Mouse (Mus musculus) erythroblast, embryonic 14.5 days (primary cell): ENCODE measurements around the gene Il17rd. TPM values are rescaled to one million over a fixed set of nuclear protein-coding genes. Genes with fewer than 3 reads are reported as not detected.

Source experiments
- H3K27me3 ChIP-seq: 2 replicates; pipeline ENCODE4 v1.6.1; 2012; ENCODE audit warnings: inconsistent platforms; ENCODE audit not compliant: control insufficient read depth
- H3K36me3 ChIP-seq: 2 replicates; pipeline ENCODE4 v1.6.1; 2012; ENCODE audit warnings: mild to moderate bottlenecking, inconsistent platforms; ENCODE audit not compliant: control insufficient read depth
- H3K4me1 ChIP-seq: 2 replicates; pipeline ENCODE4 v1.6.1; 2012; ENCODE audit warnings: inconsistent platforms; ENCODE audit not compliant: control insufficient read depth
- H3K4me3 ChIP-seq: replicated peaks from 2 replicates; pipeline ENCODE3; 2012; ENCODE audit warnings: moderate library complexity, mild to moderate bottlenecking, inconsistent platforms
- H3K9me3 ChIP-seq: 2 replicates; pipeline ENCODE4 v1.6.1; 2012; ENCODE audit warnings: low read length, inconsistent platforms, mixed read lengths; ENCODE audit not compliant: control insufficient read depth
- GATA1 ChIP-seq: IDR thresholded peaks from 2 replicates; pipeline ENCODE4 v1.6.1; 2012; ENCODE audit warnings: low read length, inconsistent platforms, mixed read lengths
- TAL1 ChIP-seq: IDR thresholded peaks from 3 replicates; pipeline ENCODE4 v1.6.1; 2012; ENCODE audit warnings: low read length, inconsistent platforms, mixed read lengths
- polyA plus RNA-seq: library from polyadenylated mRNA; stranded (reverse); fragments of >175 nt; gene quantifications from 2 replicates; pipeline ENCODE4 v1.2.3, GENCODE M21; 2012

The Il17rd gene
- polyA plus RNA-seq, result 0.02 TPM in 1 of 2 replicates, not detected in the other

GRCm38 (mm10) chr14:27038783-27039182 is at the start of gene Il17rd:
TSS of gene Il17rd (plus strand) at chr14:27038941.
- no peaks in the 10 kb centered on the region; the same call in 1 of the 2 replicates for H3K9me3 ChIP-seq
- H3K4me1 ChIP-seq, result peaks cover 7% of the 10 kb centered on the region
- H3K27me3 ChIP-seq, result peaks cover 61% of the 10 kb centered on the region
- TF ChIP-seq GATA1 (no peak), TAL1 (no peak)
- H3K36me3 ChIP-seq, result no peaks in the 10 kb centered on the region
- peak within 1 kb of the TSS; percentile 54 for H3K4me3 ChIP-seq

- no peaks in the 10 kb centered on the region for H3K36me3 ChIP-seq
- TF ChIP-seq TAL1 (no peak), GATA1 (no peak)
- H3K4me1 ChIP-seq, result peaks cover 7% of the 10 kb centered on the region
- H3K4me3 ChIP-seq, result no peak overlapping the region
- no peaks in the 10 kb centered on the region for H3K9me3 ChIP-seq
- no peaks in the 10 kb centered on the region for H3K27me3 ChIP-seq
Observed at GRCm38 (mm10) chr14:26991622-26992021, 47.1 kb upstream of the Il17rd start.

GRCm38 (mm10) chr14:26993427-26993826 is 45.3 kb upstream of the Il17rd start:
- no peak overlapping the region for H3K4me3 ChIP-seq
- no peaks in the 10 kb centered on the region for H3K27me3 ChIP-seq
- H3K4me1 ChIP-seq, result peaks cover 8% of the 10 kb centered on the region
- no peaks in the 10 kb centered on the region for H3K36me3 ChIP-seq
- H3K9me3 ChIP-seq, result no peaks in the 10 kb centered on the region
- no peak for TF ChIP-seq GATA1
- TF ChIP-seq TAL1, result no peak

GRCm38 (mm10) chr14:26994211-26994741 is 44.5 kb upstream of the Il17rd start, which contains the start of gene Hesx1:
TSS of gene Hesx1 (plus strand) at chr14:26994416.
- Histone ChIP-seq H3K36me3 (no peaks in the 10 kb centered on the region), H3K27me3 (no peaks in the 10 kb centered on the region), H3K4me3 (peak within 1 kb of the TSS; percentile 28), H3K9me3 (no peaks in the 10 kb centered on the region), H3K4me1 (peaks cover 11% of the 10 kb centered on the region)
- no peak for TF ChIP-seq GATA1
- TF ChIP-seq TAL1, result no peak

GRCm38 (mm10) chr14:26996257-26996656 is 42.5 kb upstream of the Il17rd start:
- Histone ChIP-seq H3K4me1 (peaks cover 25% of the 10 kb centered on the region), H3K36me3 (no peaks in the 10 kb centered on the region), H3K9me3 (no peaks in the 10 kb centered on the region), H3K4me3 (no peak overlapping the region), H3K27me3 (no peaks in the 10 kb centered on the region)
- TF ChIP-seq GATA1, result no peak
- TF ChIP-seq TAL1, result no peak

GRCm38 (mm10) chr14:27000386-27000785 is 38.4 kb upstream of the Il17rd start:
- no peaks in the 10 kb centered on the region for H3K9me3 ChIP-seq
- H3K4me1 ChIP-seq, result peaks cover 20% of the 10 kb centered on the region
- H3K4me3 ChIP-seq, result peak overlapping the region; percentile 61
- no peaks in the 10 kb centered on the region; the same call in 1 of the 2 replicates for H3K36me3 ChIP-seq
- no peak for TF ChIP-seq GATA1
- no peak for TF ChIP-seq TAL1
- no peaks in the 10 kb centered on the region for H3K27me3 ChIP-seq

- Histone ChIP-seq H3K27me3 (no peaks in the 10 kb centered on the region), H3K36me3 (no peaks in the 10 kb centered on the region; the same call in 1 of the 2 replicates), H3K4me3 (no peak overlapping the region), H3K4me1 (peaks cover 16% of the 10 kb centered on the region), H3K9me3 (no peaks in the 10 kb centered on the region)
- TF ChIP-seq GATA1 (no peak), TAL1 (no peak)
Observed at GRCm38 (mm10) chr14:27004906-27005305, 33.8 kb upstream of the Il17rd start.

GRCm38 (mm10) chr14:27005937-27006336 is 32.8 kb upstream of the Il17rd start:
- H3K27me3 ChIP-seq, result no peaks in the 10 kb centered on the region
- no peaks in the 10 kb centered on the region; the same call in 1 of the 2 replicates for H3K36me3 ChIP-seq
- H3K4me3 ChIP-seq, result no peak overlapping the region
- H3K9me3 ChIP-seq, result no peaks in the 10 kb centered on the region
- TF ChIP-seq GATA1 (no peak), TAL1 (no peak)
- peaks cover 6% of the 10 kb centered on the region for H3K4me1 ChIP-seq

- no peak overlapping the region for H3K4me3 ChIP-seq
- TF ChIP-seq TAL1 (no peak), GATA1 (no peak)
- H3K9me3 ChIP-seq, result no peaks in the 10 kb centered on the region
- no peaks in the 10 kb centered on the region for H3K36me3 ChIP-seq
- no peaks in the 10 kb centered on the region for H3K27me3 ChIP-seq
- H3K4me1 ChIP-seq, result no peaks in the 10 kb centered on the region
Observed at GRCm38 (mm10) chr14:27011561-27011960, 27.2 kb upstream of the Il17rd start.

- H3K4me1 ChIP-seq, result no peaks in the 10 kb centered on the region
- TF ChIP-seq TAL1 (no peak), GATA1 (no peak)
- H3K27me3 ChIP-seq, result no peaks in the 10 kb centered on the region
- H3K36me3 ChIP-seq, result no peaks in the 10 kb centered on the region
- H3K4me3 ChIP-seq, result no peak overlapping the region
- no peaks in the 10 kb centered on the region for H3K9me3 ChIP-seq
Observed at GRCm38 (mm10) chr14:27013658-27014057, 25.1 kb upstream of the Il17rd start.
